Mouse (Mus musculus) kidney, adult 2 months (tissue): ENCODE data around the gene Olfr1396.
"Not testable (repeated sequence)": the region's sequence is repeated elsewhere in the genome, so short reads cannot be mapped to it uniquely, and the experiment has no call there.

Experiments used
- CTCF ChIP-seq: fragments of 200-500 bp; conservative IDR thresholded peaks from 2 replicates; pipeline ENCODE4 v1.5.1; 2011; ENCODE audit warnings: low read depth, mild to moderate bottlenecking, control low read depth, low read length, moderate library complexity, mixed read lengths; ENCODE audit not compliant: insufficient read depth, insufficient read length
- POLR2A ChIP-seq: fragments of 200-500 bp; IDR thresholded peaks from one replicate; pipeline ENCODE4 v1.6.1; 2011; ENCODE audit warnings: low read depth, low read length, control low read depth

GRCm38 (mm10) chr11:49063713-49064469 lies 50.8 kb downstream of the Olfr1396 start, which contains the start of gene Tgtp2:
- TF ChIP-seq CTCF, POLR2A: not testable (repeated sequence)
